Mouse (Mus musculus): ENCODE data around the gene Haao.

GRCm38 (mm10) chr17:83897361-83897799, 49.6 kb upstream of the Haao start:
- TF ChIP-seq CTCF (IDR thresholded peaks at IDR 0.05; ENCODE audit: control insufficient read depth, insufficient read depth, insufficient replicate concordance, low read depth, low read length) (no peak), POLR2A (IDR thresholded peaks at IDR 0.05; ENCODE audit: control insufficient read depth, low read depth, low read length) (no peak)
